Mouse (Mus musculus): ENCODE data around the gene Lrba. TPM values are rescaled to one million over a fixed set of nuclear protein-coding genes. Genes with fewer than 3 reads are reported as not detected.

Gene Lrba
- polyA plus RNA-seq, 1 experiment = 17.8 TPM

DNA sequence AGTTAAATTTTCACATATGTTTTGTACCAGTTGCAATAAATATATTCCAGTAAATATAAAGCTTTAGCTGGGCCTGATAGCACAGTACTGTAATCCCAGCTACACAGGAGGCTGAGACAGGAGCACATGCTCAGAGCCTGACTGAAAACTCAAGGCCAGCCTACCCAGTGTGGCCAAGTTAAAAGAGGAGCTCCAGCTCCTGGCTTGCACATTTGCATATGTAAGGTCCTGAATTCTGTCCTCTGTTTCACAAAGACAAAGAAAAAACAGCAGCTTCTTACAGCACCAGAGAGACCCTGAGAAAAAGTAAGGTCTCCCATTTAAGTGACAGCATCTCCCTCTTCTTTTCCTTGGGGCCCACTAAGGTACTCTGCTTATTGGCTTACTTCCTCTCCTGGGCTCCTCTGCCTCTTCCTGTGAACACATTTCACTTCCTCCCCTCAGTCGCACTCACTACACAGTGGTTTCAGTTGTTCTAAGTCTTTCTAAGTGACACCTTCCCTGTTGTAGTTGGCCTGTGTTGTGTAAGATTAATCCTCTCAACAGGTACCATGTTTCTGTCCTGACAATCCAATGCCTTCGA lies 453.2 kb downstream of the Lrba start:
- DNase-seq (ENCODE audit: low read depth) = no peak

DNA sequence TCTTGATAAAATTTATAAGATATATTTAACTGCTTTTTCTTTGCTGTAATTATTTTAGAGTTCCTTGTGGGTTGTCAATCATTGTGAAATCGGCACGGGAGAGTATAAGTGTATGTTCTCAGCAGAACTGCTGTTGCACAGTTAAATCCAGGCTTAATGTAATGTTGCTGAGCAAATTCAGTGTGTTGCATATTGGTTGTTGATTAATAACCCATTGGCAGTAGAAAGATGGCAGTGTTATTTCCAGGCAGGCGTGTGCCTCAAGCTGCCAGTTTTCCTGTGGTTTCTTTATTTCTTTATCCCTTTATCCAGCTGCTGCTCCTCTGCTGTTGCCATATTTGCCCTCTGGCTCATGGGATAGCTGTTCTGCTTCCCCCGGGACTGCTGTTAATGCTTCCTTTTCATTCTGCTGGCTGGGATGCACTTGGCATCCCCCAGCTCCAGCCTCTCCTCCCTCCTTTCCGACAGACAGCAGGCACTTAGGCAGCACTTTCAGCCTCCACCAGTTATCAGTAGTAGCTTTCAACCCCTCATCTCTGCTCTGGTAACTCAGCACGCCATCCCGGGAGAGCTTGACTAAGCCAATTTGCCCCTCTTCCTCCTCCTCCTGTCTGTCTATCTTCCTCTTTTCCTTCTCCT lies 463.2 kb downstream of the Lrba start:
- no peak for DNase-seq (ENCODE audit: low read depth)

DNA sequence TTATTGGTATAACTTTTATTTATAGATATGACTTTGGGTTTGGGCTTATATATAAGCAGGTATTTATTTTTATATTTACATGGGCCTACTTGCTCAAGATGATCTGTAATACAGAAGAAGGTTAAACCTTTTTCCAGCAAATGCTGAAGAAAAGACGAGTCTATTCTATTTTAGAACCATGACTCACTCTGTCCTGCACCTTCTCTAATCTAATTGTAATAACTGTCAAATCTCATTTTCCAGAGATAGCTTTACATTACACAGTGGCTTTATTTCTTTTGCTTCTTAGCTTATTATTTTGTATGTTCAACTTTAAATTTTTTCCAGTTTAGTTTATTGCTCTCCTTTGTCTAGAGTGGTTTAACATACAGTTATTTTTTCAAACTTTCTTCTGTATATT lies 464.0 kb downstream of the Lrba start:
- no peak for DNase-seq (ENCODE audit: low read depth)

DNA sequence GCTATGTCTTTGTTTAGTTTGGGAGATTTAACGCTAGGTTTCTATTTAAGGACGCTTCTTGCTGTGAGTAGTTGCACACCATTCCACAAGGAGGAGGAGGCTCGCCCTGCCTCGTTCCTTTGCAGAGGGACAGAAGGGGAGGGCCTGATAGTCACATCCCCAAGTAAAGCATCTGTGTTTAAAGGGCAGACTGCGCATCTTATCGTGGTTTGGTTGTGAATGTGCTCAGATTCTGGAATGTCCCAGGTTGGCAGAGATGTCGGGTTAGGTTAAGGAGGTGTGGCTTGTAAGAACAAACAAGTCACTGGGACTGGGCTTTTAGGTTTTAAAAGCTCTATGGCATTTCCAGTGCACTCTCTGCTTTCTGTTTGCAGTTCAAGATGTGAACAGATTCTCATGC lies 464.8 kb downstream of the Lrba start:
- no peak for DNase-seq (ENCODE audit: low read depth)

DNA sequence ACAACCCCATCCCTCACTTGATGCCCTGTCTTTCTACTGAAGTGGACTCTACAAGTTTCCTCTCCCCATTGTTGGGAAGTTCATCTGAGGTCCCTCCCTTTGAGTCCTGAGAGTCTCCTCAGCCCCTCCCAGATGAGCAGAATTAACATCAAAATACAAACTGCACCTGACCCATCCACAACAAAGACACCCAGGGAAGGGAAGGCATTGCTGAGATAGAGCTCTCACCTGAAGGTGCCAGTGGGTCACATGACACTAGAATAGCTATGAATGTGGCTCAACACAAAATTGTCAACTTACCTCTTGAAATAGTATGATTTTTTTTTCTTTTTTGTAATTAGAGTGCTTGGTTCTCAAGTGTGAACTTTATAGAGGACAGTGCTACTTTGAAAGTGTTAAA lies 468.3 kb downstream of the Lrba start:
- no peak for DNase-seq (ENCODE audit: low read depth)

DNA sequence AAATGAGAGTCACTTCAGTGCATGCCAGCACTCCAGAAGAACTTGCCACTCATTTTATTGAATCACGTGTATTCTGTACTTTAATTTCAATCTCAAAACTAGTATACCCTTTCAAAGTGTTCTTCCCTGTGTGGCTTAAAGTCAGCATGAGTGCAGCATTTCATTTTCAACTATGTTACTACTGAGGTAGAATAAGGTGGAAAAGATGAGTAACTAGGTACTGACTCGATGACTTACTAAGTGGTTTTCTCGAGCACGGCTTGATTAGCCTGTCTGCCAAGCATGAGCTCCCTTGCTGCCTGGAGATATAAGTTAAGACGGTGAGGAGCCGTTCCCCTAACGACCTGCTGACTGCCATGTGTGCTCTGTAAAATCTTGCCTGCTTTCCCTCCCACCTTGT lies 469.1 kb downstream of the Lrba start:
- no peak for DNase-seq (ENCODE audit: low read depth)

DNA sequence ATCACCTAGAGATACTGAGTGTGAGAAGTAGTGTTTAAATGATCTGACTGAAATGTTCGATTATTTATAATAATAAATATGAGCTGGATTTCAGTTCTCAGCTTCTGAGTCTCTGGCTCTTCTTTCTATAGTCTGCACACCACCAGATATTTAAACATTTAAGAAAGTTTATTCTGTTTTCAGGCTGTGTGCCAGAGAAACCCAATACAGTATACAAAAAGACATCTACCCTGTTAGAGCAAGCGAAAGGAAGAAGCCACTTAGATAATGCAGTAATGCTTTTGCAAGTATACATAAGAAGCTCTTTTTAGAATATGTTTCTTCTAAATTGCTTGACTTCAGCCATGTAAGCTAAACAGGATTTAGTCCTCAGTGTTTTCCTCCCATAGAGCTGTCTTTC lies 474.5 kb downstream of the Lrba start:
- no peak for DNase-seq (ENCODE audit: low read depth)

DNA sequence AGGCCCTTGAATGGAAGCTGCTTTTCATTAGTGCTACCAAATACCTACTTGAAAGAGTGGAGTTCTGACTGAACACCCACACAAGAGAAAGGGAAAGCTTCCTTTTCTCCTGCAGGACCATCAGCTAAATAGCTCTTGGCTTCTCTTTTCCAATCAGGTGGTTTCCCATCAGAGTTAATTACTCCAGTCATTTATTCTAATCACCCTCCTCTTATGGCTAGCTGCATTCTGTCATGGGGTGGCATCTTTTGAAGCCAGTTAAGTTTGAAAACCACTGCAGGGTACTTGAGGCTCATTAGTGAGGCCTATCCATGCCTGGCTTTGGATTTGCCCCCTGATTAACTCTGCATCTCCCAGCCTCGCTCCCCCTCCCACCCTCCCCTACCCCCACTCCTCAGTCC lies 476.7 kb downstream of the Lrba start:
- DNase-seq (ENCODE audit: low read depth) = no peak

DNA sequence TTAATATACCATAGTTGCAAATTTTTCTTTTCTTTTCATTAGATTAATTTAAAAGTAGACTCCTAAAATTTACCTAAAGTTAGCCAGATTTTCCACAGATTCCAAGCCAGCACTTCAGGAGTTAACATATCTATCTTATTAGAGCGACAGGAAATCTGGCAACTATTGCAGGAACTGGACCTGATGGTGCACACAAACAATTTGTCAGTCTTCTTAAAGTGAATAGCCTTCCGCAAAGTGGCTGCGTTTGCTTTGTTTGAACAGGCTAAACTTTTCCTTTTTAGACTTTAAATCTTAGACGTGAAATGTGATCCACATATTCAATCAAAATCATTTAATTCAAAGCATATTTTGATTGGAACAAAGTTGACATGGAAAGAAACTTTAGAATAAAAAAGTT lies 485.0 kb downstream of the Lrba start:
- DNase-seq (ENCODE audit: low read depth) = no peak

DNA sequence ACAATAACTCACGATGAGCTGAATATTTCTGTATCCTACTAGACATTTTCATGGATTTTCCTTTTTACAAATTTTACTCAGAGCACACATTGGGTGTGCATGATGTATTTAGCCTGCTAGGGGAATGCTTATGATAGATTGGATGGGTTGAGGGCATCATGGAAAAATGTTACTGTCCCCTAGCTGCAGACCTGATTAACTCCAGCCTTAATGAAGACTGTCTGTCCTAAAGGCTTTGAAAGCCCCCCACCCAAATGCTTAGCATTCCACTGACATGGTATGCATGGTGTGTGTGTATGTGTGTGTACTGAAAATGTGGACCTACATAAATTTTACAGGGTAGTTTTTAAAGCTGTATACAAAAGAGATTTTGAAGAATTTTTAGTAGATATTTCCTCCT lies 487.1 kb downstream of the Lrba start:
- no peak for DNase-seq (ENCODE audit: low read depth)

DNA sequence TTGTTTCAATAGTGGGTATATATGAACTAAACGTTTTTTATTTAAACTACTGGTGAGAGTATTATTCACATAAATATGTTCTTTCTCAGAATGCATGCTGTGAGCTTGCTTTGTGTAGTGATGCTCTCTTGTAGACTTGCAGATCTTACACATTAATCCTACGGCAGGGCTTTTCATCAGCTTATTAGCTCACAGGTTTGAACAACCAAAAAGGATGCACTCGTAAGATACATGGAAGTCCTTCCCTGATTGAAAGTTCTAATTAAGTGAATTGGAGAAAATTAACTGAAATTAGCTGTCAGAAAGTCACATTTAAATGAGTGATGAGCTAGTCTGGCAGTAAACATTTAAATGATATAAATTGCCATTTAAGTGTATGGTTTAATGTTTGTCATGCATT lies 488.3 kb downstream of the Lrba start:
- DNase-seq (ENCODE audit: low read depth) = no peak

DNA sequence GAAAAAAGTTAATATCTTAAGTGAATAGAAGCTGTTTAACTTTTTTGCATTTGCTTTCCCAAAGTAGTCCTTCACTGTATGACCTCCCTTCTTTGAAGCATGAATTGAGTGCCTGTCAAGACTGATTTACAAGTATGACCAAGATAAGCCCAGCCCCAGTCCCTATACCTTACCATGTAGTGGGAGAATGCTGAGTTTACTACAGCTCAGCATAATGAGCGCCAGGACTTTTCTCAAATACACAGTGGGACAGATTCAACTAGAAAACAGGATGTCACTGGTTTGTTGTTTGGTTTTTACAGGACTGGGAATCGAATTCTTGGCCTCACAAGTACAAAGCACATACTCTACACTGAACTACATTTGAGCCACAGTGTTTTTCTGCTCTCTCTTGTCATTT lies 490.0 kb downstream of the Lrba start:
- DNase-seq (ENCODE audit: low read depth) = no peak

DNA sequence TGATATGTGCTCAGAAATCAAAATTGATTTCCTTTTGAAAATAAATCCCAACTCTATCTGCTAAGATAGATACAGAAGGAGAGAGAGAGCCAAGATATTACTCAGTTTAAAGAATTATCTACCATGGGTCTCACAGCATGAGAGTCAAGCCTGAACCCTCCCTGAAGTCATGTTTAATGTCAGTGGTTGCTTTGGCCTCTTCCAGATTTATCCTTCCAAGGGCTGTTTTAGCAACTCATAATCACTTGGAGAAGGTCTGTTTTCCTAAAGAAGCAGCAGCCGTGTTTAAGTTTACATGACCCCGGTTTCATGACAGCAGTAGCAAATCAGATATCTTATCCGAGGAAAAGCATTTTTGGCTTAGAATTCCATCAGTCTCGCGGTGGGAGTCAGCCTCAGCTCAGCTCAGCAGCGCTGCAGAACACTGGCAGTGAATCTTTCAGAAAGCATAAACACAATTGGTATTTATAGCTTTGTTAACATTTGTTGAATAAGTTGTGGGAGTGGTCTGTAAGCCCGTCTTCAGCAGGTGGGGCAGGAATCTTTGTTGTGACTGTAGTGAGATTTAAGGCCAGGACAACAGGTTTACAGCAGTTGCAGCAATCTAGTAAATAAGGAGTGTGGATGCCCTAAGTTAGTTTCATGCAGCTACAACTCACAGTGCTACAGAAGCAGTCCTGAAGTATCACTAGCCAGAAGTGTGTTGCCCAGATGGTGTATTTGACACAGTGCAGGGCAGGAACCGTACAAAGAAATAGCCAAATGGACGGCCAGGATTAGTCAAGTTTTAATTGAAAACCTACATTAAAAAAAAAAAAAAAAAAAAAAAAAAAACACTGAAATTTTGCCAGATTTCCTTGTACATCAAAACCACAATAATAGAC lies 499.2 kb downstream of the Lrba start:
- DNase-seq (ENCODE audit: low read depth) = no peak

DNA sequence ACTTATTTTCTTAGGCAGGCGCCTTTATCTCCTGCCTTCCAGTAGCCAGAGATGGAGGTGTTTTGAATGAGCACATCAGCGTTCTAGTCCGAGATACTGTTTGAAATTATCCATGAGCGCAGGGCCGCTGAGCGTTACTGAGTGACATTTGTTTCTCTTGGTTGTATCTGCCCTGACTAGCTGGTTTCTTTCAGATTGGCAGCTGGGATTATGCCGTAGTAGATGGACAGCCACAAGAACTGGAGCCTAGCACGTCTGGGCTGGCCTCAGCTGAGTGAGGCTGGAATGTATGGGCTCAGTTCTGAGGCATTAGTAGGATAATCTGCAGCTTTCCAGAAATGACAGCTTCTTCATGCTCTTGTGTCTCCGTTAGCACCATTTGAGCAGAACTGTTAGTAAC lies 500.6 kb downstream of the Lrba start:
- no peak for DNase-seq (ENCODE audit: low read depth)

DNA sequence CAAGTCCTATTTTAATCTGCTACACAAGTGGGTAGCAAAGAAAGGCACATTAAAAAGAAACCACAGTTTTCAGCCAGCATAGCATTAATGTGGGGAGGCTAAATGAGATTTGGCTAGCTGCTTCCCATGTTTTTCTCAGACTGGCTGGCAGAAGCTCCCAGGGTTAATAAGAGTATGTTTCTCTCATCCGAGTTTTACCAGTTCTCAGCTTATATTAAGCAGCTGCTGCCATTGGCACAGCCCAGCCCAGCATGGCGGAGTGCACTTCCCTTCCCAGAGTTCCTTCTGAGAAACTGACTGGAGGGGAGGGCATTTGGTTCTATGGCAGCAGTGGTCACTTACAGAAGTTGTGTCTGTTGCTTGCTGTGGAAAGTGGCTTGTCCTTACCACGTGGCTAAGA lies 514.4 kb downstream of the Lrba start:
- no peak for DNase-seq (ENCODE audit: low read depth)

DNA sequence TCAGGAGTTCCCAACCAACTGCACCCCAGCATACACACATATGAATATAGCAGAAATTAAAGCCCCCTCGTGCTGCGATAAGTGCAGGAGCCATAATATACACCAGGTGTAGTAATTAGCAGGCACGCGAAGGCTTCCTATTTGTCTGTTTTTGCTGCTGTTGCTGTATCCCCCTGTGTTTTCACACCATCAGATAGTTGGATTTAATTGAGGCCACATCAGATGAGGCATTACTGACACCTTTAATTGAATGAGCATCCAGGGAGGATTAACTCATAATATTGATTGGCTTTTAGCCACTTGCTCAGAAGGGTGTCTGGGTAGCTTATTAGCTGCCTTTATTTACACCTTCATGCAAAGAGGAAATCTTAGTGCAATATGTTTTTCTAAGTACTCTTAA lies 515.3 kb downstream of the Lrba start:
- no peak for DNase-seq (ENCODE audit: low read depth)

DNA sequence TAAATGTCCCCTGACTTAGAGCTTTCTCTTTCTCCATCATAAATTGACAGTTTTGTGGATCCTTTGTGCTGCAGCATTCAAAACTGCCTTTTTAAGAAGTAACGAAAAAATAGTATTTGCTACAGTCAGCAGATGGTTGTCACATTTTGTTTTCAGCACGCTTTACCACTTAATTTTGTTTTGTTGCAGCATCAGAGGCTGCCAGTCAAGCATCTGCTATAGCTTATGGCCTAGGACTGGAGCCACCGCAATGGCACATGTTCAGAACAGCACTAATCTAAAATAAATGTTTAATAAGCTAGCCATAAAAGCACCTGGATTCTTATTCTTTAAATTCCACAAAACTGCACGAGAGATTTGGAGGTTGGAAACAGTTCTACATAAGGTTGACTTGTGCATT lies 520.9 kb downstream of the Lrba start:
- DNase-seq (ENCODE audit: low read depth) = no peak

DNA sequence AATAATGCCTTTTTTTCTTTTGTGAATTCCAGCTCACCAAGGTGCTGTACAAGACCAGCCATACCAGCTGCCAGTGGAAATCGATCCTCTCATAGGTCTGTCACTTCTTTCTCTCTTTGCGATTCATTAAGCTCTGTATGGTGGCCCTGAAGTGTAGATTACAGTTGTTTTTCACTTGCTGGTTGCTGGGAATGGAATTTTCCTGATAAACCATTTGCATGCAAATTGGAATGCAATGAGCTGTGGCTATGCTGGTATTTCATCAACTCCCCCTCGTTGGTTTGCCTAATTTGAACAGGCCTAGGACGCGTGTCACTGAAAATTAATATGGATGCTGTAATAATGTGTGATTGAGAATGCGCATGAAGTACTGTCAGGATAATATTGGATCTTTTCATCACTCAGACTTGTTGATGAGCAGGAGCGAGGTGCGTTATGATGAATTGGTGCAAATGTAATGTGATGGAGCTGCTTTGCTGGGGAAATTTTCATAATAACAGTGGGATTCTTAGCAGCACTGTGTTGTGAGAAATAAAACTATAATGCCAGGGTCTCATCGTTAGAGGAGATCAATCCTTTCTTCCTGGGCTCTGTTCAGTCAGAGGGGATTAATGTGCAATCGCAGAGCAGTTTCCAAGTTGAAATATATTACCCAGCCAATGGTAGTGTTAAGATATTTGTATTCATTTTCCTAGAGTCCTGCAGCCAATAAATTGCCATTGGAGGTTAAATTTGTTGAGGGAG lies 521.5 kb downstream of the Lrba start:
- DNase-seq (ENCODE audit: low read depth) = no peak

DNA sequence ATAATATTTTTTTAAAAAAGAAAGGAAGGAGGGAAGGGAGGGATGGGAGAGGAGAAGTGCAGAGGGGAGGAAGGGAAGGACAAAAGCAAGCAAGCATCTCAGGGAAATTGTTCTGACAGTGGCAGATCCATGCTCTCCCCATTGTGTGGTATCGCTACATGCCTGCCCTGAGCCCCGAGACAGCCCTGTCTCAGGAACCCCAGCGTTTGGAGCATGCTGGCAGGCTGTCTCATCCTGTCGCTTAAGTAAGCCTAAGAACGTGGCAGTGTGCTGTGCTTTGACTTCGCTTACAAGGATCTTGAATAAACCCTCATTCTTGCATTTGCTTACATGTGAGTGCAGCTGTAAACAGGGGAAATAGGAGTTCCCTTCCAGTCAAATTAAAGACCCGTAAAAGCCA lies 526.2 kb downstream of the Lrba start:
- DNase-seq (ENCODE audit: low read depth) = no peak

DNA sequence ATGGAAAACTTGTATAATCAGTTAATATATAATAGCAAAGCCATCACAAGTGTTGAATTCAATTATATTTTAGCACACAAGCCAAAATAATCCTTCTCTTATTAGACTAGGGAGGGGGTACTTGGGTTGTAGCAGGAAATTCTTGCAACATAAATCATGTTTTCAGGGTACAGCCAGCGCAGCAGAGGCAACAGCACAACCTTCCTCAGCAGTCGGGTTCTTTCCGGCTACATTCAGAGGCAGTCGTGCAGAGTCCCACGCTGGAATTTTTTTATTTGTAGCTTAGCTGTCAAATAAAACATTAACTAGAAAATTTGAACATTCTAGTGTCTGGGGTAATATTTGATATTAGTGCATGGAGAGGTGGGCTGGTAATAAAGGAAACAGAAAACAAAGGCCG lies 529.7 kb downstream of the Lrba start:
- no peak for DNase-seq (ENCODE audit: low read depth)

DNA sequence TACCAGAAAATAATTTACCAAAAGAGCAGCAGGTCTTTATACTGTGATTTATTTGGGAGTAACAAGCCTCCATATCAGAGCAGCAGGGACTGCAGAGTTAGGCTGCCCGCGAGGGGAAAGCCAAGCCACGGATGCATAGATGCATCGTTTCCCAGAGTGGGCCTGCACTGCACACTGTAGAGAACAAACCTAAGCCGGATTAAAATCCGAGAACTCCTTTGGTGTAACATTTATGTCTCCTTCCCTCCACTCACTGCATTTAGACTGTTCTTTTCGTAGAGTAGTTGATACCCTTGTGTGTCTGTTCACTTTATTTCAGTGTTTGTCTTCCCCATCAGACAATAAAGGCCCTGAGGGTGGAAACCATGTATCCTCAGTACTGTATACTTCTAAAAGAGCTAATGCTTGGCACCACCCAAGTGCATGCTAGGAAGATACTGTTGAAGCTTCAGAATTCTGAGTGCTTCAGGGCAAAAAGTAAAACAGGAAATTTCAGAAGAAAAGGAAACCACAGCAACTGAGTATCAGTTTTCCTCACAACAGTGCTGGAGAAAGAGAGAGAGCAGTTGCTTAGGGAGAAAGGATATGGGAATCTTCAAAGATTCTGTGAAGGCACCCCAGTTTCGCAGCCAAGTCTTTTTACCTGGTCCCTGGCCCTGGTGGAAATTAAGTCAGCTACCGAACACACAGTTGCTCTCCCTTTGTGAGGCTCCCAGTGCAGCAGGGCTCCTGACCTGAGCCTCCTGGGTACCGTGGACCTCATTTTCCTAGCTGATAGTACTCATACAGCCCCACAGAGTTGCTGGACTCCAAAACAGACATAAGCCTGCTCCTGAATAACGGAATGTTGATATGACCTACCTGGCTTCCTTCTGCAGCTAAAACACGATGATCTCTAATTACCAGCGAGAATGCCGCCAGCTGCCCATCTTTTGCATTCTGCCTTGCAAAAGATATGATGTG lies 530.4 kb downstream of the Lrba start:
- no peak for DNase-seq (ENCODE audit: low read depth)
